In genomic region chr5:43672177-43672911, GRCm38 (mm10) we compare ENCODE assay signal across 7 mouse cellular contexts. TPM values are rescaled to one million over a fixed set of nuclear protein-coding genes. Genes with fewer than 3 reads are reported as not detected.
DNase-seq lines count a peak whose midpoint lies in the region; ATAC-seq lines count a peak whose summit lies in the region.

No protein-coding gene starts in this region.

- no peaks in the 10 kb centered on the region for H3K27me3 ChIP-seq in intestine, embryonic 14.5 days (replicated peaks; ENCODE audit: control insufficient read depth, insufficient read depth, low read length)
- H3K27me3 ChIP-seq in megakaryocyte, embryonic 14.5 days (replicated peaks), result peaks cover 11% of the 10 kb centered on the region

- H3K9me3 ChIP-seq in intestine, embryonic 14.5 days (ENCODE audit: control insufficient read depth, low read length), result no peaks in the 10 kb centered on the region
- H3K9me3 ChIP-seq in megakaryocyte, embryonic 14.5 days, result no peaks in the 10 kb centered on the region

- 0% methylated on average over 12 of the region's 12 CpGs for WGBS in intestine, embryonic 14.5 days

- peak overlapping the region; percentile 65 for H3K9ac ChIP-seq in intestine, embryonic 14.5 days (ENCODE audit: low read length)

- ATAC-seq in intestine, embryonic 14.5 days (replicated peaks; ENCODE audit: low FRiP score, low TSS enrichment, low read depth), result peak; percentile 93

- H3K4me1 ChIP-seq in intestine, embryonic 14.5 days (replicated peaks; ENCODE audit: control insufficient read depth, insufficient read depth, low read length), result no peaks in the 10 kb centered on the region
- peaks cover 23% of the 10 kb centered on the region for H3K4me1 ChIP-seq in megakaryocyte, embryonic 14.5 days

- H3K4me2 ChIP-seq in intestine, embryonic 14.5 days (ENCODE audit: low read length), result peak overlapping the region; percentile 68

- peaks cover 25% of the 10 kb centered on the region for H3K36me3 ChIP-seq in intestine, embryonic 14.5 days (ENCODE audit: control insufficient read depth, insufficient read depth, low read length)
- no peaks in the 10 kb centered on the region for H3K36me3 ChIP-seq in megakaryocyte, embryonic 14.5 days (replicated peaks; ENCODE audit: low read length)

- intact Hi-C loops in gastrocnemius, postnatal 36 days (cut with DNase I), result no loop called here

- H3K4me3 ChIP-seq in intestine, embryonic 14.5 days (ENCODE audit: low read depth, low read length), result peak overlapping the region; percentile 47
- peak overlapping the region; percentile 84 for H3K4me3 ChIP-seq in megakaryocyte, embryonic 14.5 days (replicated peaks)

- peak; percentile 82 for DNase-seq in adrenal gland, postnatal 10 days
- peak; percentile 91 for DNase-seq in embryo, embryonic 10.5 days (ENCODE audit: low spot score)
- DNase-seq in gastrocnemius, postnatal 36 days, result peak; percentile 43 to 61
- DNase-seq in intestine, embryonic 14.5 days (ENCODE audit: low spot score), result peak; percentile 95
- peak; percentile 73 to 88 for DNase-seq in left cerebral cortex, adult 9 months (ENCODE audit: low spot score in 2 of 2)
- peak; percentile 74 for DNase-seq in right cerebral cortex, postnatal 14 days

- H3K27ac ChIP-seq in intestine, embryonic 14.5 days (ENCODE audit: low read depth), result peak overlapping the region; percentile 87

RNA-seq across cellular contexts. Expression of gene Cc2d2a, which starts 10.2 kb away (rescaled TPM):
- total RNA-seq in adrenal gland, postnatal 10 days (2021), result 10 to 100 TPM; 16.2 to 21.2 TPM
- total RNA-seq in gastrocnemius, postnatal 36 days (2021), result 1 to 10 TPM; 5.0 to 5.9 TPM
- polyA plus RNA-seq in intestine, embryonic 14.5 days (2014; fragmentation: Nextera tagmentation; extraction: Ambion mirVana), result 9.8 and 11.0 TPM in 2 replicates
- polyA plus RNA-seq in megakaryocyte, embryonic 14.5 days (2012; ENCODE audit: insufficient read depth, low replicate concordance), result not detected in 2 replicates

Comparison
In these comparisons a context has a peak if more than half of its experiments do, and no peak if none do; other contexts are left out.
1. Peak in every context shown above with its lines: DNase-seq, ATAC-seq, H3K4me3 ChIP-seq and H3K27ac ChIP-seq.